Mouse (Mus musculus) cortical plate, adult 2 months (tissue): ENCODE measurements around the gene Rps17. TPM values are rescaled to one million over a fixed set of nuclear protein-coding genes. Genes with fewer than 3 reads are reported as not detected.
A peak's percentile ranks its signal among the peaks of the same experiment; 100 is the strongest.

ENCODE experiments used
- H3K27ac ChIP-seq: fragments of 200-500 bp; 2 replicates; pipeline ENCODE4 v1.5.1; 2012; ENCODE audit warnings: low read length, control low read depth, inconsistent platforms; ENCODE audit not compliant: insufficient read depth
- H3K4me1 ChIP-seq: fragments of 200-500 bp; 2 replicates; pipeline ENCODE4 v1.6.1; 2011; ENCODE audit warnings: low read length; ENCODE audit not compliant: control insufficient read depth, insufficient read depth
- H3K4me3 ChIP-seq: fragments of 200-500 bp; 2 replicates; pipeline ENCODE4 v1.5.1; 2011; ENCODE audit warnings: mild to moderate bottlenecking, low read length, control low read depth; ENCODE audit not compliant: insufficient read depth
- CTCF ChIP-seq: fragments of 200-500 bp; IDR thresholded peaks from 2 replicates; pipeline ENCODE4 v1.5.1; 2011; ENCODE audit warnings: mild to moderate bottlenecking, control low read depth, low read length; ENCODE audit not compliant: insufficient read depth; ENCODE audit errors: extremely low read depth
- POLR2A ChIP-seq: fragments of 200-500 bp; IDR thresholded peaks from 2 replicates; pipeline ENCODE4 v1.6.1; 2011; ENCODE audit warnings: mild to moderate bottlenecking, low read length, control low read depth; ENCODE audit not compliant: insufficient read depth; ENCODE audit errors: extremely low read depth
- polyA plus RNA-seq: library from polyadenylated mRNA; depleted of rRNA; stranded (reverse); fragments of >200 nt; gene quantifications from 2 replicates; pipeline ENCODE4 v1.2.3, GENCODE M21; 2012; rRNA removed

Rps17 gene
- 862 and 880 TPM in 2 replicates for polyA plus RNA-seq

DNA sequence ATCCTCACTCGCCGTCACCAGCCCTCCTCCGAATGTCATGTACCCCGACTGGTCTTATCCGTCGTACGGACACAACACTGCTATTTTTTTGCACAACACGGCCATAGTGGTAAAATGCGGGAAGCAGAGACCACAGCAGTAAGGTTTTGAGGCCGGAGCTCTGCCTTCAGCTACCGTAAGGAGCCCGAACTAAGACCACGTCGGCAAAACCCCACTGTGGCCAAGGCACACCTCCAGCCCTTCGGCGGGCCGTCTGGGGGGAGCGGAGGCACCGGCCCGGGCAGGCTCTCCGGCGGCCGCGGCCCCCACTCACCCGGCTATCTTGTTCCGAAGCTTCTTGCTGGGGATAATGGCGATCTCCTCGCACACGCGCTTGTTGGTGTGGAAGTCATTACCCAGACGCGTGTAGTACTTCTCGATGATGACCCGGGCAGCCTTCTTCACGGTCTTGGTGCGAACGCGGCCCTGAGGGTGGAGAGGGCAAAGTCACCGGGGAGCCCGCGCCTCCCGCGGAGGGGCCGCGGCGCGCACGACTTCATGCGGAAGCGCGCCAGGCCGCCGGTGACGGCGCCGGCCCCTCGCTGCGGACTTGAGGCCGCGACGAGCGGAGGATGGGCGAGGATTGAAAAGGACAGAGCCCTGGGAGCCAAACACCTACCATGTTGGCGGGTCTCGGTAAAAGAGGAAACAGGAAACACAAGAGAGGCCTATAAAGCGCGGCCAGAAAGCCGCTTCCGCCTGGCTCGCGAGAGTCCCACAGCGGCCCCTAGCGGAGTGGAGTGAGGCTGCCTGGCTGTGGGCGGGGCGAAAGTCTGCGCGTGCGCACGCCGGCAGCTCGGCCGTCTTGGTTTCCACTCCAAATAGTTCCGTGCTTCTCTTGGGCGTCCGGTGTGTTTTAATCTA is at the start of gene Rps17:
Gene Rps17, minus strand, starts transcription at position 711 of the 903 bp plus-strand sequence.
- peaks cover 2% of the 10 kb centered on the region; the same call in 1 of the 2 replicates for H3K4me1 ChIP-seq
- H3K27ac ChIP-seq: peak within 1 kb of the TSS; percentile 63; the same call in 1 of the 2 replicates
- TF ChIP-seq CTCF (peak; percentile 73), POLR2A (peak; percentile 88)
- H3K4me3 ChIP-seq: peak within 1 kb of the TSS; percentile 95

DNA sequence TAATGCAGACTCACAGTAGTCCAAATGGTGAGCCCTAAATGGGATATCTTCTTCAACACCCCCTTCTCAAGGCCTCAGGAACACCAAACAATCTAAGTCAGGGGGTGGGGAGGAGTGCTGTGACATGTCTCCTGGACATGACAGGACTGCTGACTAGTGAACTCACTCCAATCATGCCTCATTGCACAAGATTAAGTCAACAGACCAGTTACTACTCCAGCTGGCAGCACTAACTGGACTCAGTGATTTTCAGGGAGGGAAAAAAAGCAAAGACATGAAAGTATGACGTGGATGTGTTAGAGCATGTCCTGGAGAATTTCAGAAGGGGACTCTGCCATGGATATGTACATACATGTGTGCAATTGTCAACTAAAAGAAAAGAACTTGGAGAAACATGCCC is 34.3 kb upstream of the Rps17 start:
- H3K4me1 ChIP-seq: no peaks in the 10 kb centered on the region
- H3K27ac ChIP-seq: no peak overlapping the region
- no peak for TF ChIP-seq POLR2A
- H3K4me3 ChIP-seq: no peak overlapping the region

DNA sequence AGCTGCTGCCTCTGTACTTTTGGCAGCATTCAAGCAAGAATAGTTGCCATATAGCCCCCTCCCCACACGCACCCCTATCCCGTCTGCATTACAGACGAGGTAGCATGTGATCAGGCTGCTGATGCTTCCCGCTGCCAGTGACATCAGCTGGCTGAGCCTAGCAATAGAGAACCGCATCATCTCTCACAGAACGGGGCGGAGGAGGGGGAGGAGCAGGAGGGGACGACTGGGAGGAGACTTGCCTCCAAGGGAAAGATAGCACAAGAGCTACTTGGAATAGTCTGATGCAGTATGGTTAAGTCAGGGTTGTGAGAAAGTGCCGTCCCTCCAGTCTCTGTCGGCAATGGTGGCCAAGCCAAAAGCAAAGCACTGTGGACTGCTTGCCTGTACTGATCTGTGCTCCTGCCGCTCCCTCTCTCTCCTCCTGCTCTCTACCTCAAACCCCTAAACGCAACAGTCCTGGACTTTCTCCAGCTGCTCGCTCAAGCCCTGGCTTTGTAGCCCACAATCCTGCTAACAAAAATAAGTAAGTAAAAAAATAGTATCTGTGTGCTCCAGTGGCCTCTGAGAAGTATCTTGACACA is 27.4 kb upstream of the Rps17 start:
- 0 out of 2 replicates have a peak overlapping the region, but pooled peaks have one; percentile 0 for H3K27ac ChIP-seq
- peaks cover 7% of the 10 kb centered on the region for H3K4me1 ChIP-seq
- TF ChIP-seq CTCF (no peak), POLR2A (peak; percentile 80; the same call in 1 of the 2 replicates)
- H3K4me3 ChIP-seq: peak overlapping the region; percentile 44

DNA sequence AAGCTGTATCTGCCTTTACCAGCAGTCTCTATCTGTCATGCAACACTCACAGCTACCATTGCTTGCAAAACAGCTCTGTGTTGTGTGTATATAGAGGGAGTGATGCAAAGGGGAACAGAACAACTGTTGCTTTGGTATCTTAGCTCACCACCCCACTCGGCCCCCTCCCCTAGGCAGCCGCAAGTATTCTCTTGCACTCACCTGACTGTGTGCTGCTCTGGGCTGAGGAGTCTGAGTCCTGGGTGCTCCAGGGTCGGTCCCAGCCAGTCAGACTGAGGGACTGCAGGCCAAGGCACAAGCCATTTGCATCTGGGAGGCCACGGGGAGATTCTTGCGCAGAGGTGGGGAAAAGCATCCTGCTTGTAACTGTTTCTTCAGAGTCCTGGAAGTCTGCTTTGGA is 26.8 kb upstream of the Rps17 start:
- TF ChIP-seq CTCF (no peak), POLR2A (no peak)
- Histone ChIP-seq H3K27ac (0 out of 2 replicates have a peak overlapping the region, but pooled peaks have one; percentile 0), H3K4me1 (peaks cover 7% of the 10 kb centered on the region), H3K4me3 (peak overlapping the region; percentile 44)

DNA sequence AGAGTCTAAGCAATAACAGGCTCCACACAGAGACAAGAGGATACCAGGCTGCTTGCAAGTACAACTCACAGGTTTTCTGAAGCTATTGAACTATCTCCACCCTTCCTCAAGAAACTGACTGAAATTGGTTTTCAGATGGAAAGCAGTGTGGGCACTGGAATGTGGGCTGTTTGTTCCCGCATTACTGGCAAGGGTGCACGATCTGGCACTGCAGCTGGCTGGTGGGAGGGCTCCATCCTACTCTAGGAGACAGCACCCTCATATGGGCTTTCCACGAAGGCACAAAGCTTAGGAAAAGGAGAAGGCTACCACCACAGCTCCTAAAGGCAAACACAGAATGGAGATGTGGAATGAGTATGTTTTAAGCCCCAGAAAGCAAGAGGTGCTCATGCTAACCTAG is 24.7 kb upstream of the Rps17 start:
- peaks cover 7% of the 10 kb centered on the region for H3K4me1 ChIP-seq
- H3K4me3 ChIP-seq: no peak overlapping the region
- TF ChIP-seq POLR2A: 0 out of 2 replicates have a peak, but pooled peaks have one; percentile 18
- no peak for TF ChIP-seq CTCF
- no peak overlapping the region for H3K27ac ChIP-seq

DNA sequence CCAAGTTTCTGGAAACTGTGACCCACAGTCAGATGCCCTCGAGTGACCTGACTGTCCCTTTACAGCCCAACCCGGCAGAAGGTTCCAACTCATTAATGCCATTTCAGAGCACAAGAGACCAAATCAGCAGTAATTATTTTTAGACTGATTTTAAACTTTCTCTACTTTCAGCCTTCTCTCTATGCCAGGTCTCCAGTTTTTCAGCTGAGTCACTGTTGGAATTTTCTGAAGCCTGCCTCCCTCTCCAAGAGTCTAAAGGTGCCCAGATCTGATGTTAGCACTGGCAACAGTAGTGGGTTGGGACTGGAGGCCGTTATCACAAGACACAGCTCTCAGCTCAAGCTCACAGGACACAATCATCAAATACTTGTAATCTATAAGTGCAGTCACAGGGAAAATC is 22.9 kb upstream of the Rps17 start:
- H3K4me1 ChIP-seq: peaks cover 6% of the 10 kb centered on the region; the same call in 1 of the 2 replicates
- TF ChIP-seq POLR2A: no peak
- no peak for TF ChIP-seq CTCF
- H3K4me3 ChIP-seq: no peak overlapping the region
- peak overlapping the region; percentile 21; the same call in 1 of the 2 replicates for H3K27ac ChIP-seq

DNA sequence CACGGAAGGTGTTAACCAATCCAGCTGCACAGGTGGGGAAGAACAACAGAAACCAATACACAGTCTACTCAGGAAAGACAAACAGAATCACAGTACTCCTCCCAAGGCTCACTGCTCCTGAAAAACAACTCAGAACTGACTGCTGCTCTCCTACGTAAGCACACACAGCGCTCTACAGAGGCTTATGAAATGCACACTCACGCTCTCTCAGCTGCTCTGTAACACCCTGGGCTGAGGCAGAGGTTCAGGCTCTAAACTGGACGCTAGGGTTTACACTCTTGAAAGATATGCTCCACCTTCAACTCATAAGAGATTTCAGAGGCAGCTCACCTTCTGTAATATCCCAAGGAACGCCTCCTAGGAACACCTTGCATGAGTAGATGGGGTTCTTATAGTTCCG is 11.9 kb upstream of the Rps17 start:
- Histone ChIP-seq H3K4me3 (no peak overlapping the region), H3K27ac (no peak overlapping the region), H3K4me1 (no peaks in the 10 kb centered on the region)
- TF ChIP-seq POLR2A: no peak
- no peak for TF ChIP-seq CTCF

DNA sequence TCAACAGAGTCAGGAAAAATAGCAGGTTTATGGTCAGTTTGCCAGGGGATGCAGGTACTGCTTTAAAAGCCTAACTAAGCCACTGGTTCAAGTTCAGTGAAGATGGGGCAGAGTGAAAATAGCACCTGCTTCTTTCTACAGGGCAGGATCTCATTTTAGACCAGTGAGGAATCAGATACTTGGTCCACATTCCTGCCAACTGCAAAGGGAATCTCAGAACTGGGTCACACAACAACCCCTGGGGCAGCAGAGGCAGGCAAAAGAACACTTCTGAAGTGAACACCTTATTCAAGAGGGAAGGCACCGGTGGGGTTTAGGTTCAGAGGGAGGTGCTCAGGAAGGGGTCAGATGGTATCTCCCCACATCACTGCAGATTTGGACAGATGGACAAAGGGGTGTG is 11.3 kb upstream of the Rps17 start:
- no peak for TF ChIP-seq POLR2A
- no peak for TF ChIP-seq CTCF
- Histone ChIP-seq H3K4me3 (no peak overlapping the region), H3K4me1 (no peaks in the 10 kb centered on the region), H3K27ac (no peak overlapping the region)

DNA sequence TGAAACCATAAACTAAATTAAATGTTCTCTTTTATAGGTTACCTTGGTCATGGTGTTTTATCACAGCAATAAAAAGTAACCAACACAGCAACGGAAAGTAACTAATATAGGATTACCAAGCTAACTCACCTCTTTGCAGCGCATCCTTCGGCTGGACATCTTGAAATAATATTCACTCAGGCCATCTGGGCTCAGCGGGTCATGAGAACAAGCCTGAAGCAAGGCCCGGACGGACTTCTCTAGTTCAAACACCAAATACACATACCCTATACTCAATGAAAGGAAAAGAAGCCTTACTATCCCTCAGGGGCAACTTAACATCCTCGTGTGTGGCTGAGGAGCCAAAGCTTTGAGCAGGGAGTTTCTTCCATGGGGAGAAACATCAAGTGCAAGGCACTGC is 10.7 kb upstream of the Rps17 start:
- no peaks in the 10 kb centered on the region for H3K4me1 ChIP-seq
- TF ChIP-seq POLR2A (no peak), CTCF (no peak)
- H3K27ac ChIP-seq: no peak overlapping the region
- no peak overlapping the region for H3K4me3 ChIP-seq
